Mouse (Mus musculus) stomach, embryonic 15.5 days (tissue): Measurements from ENCODE around the gene 1700010I14Rik. TPM values are rescaled to one million over a fixed set of nuclear protein-coding genes. Genes with fewer than 3 reads are reported as not detected.

Experiments
- ATAC-seq: fragments of 200-750 bp; cut with Nextera tagmentation; 2 replicates; pipeline ENCODE4 v1.8.0; 2017; ENCODE audit warnings: low read depth, moderate number of reproducible peaks, moderate TSS enrichment; ENCODE audit not compliant: insufficient read depth, low FRiP score
- H3K27ac ChIP-seq: fragments of 300-500 bp; sonication (generic); 2 replicates; pipeline ENCODE4 v1.5.1; 2015; ENCODE audit warnings: mild to moderate bottlenecking, inconsistent platforms
- H3K27me3 ChIP-seq: fragments of 300-500 bp; sonication (generic); replicated peaks from 2 replicates; pipeline ENCODE4 v1.6.1; 2015; ENCODE audit warnings: inconsistent platforms
- H3K36me3 ChIP-seq: fragments of 300-500 bp; sonication (generic); 2 replicates; pipeline ENCODE4 v1.6.1; 2015; ENCODE audit warnings: inconsistent platforms
- H3K4me1 ChIP-seq: fragments of 300-500 bp; sonication (generic); 2 replicates; pipeline ENCODE4 v1.6.1; 2015; ENCODE audit warnings: inconsistent platforms
- H3K4me2 ChIP-seq: fragments of 300-500 bp; sonication (generic); 2 replicates; pipeline ENCODE4 v1.6.1; 2015; ENCODE audit warnings: mild to moderate bottlenecking, inconsistent platforms
- H3K4me3 ChIP-seq: fragments of 300-500 bp; sonication (generic); replicated peaks from 2 replicates; pipeline ENCODE4 v1.5.1; 2015; ENCODE audit warnings: inconsistent platforms
- H3K9ac ChIP-seq: fragments of 300-500 bp; sonication (generic); 2 replicates; pipeline ENCODE4 v1.6.1; 2015; ENCODE audit warnings: inconsistent platforms
- H3K9me3 ChIP-seq: fragments of 300-500 bp; sonication (generic); 2 replicates; pipeline ENCODE4 v1.6.1; 2016; ENCODE audit warnings: inconsistent platforms
- WGBS: fragments of 180-500 bp; shearing (Covaris S2); methylation state at CpG from one replicate; pipeline ENCODE4 v1.1.7; 2015; 5-methylcytosine and 5-hydroxymethylcytosine counted together
- polyA plus RNA-seq: library from polyadenylated mRNA; unstranded; fragments of >200 nt; fragmentation: Nextera tagmentation; extraction: Ambion mirVana; gene quantifications from 2 replicates; pipeline ENCODE4 v1.2.1, GENCODE M21; 2015

Gene 1700010I14Rik
- 1.4 and 1.7 TPM in 2 replicates for polyA plus RNA-seq

DNA sequence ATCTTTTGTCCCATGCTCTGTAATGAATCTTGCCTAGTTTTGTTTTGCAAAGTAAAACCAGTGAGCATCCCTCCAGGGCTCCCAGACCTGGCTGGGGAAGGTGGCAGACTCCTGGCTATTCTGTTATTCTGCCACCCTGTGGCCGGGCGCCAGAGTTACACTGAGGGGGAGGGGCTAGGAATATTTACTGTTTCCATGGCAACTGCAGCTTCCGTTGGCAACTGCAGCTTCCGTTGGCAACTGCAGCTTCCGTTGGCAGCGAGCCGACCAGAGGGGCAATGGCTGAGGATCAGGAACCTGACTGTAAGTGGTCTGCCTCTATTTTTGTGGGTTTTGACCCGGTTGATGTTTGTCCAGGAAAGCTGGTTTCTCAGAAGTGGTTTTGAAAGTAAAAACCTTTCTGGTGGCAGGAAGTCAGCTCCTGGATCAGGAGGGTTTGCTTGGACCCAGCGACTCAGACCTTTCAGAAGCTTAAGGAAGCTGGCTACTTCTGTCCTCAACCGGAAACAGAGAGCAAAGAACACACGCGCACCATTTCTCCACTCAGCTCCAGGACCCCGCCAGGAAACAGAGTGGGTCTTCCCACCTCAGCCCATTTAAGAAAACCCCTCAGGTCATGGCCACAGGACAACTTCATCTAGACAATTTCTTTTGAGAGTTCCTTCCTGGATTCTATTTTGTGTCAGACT, at the start of gene 1700010I14Rik:
Gene 1700010I14Rik, plus strand, starts transcription at position 215 of the 689 bp plus-strand sequence.
- no peaks in the 10 kb centered on the region for H3K9me3 ChIP-seq
- no peaks in the 10 kb centered on the region for H3K27me3 ChIP-seq
- no peak within 1 kb of the TSS for H3K27ac ChIP-seq
- ATAC-seq, result no peak
- 2% methylated on average over 13 of the region's 13 CpGs for WGBS
- H3K4me1 ChIP-seq, result peaks cover 5% of the 10 kb centered on the region; the same call in 1 of the 2 replicates
- H3K4me2 ChIP-seq, result peak within 1 kb of the TSS; percentile 58
- peak within 1 kb of the TSS; percentile 39 for H3K4me3 ChIP-seq
- H3K9ac ChIP-seq, result no peak within 1 kb of the TSS; the same call in 1 of the 2 replicates
- H3K36me3 ChIP-seq, result no peaks in the 10 kb centered on the region

DNA sequence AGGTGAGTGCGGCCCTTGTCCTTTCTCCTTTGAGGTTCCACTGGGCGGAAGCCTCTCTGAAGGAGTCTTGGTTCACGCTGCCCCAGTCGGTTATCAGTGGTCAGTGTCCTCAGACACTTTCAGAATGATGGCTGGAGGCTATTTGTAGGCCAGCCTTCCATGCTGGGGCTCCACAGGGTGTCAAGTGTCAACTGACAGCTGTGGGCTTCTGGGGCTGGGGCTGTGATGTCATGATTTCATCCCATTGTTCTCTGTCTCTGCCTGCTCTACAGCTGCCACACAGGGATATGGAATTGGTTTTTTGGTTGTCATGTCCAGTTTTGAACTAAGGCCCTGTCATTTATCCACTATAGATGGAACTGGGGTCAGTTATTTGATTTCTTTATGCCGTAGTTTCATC, 36.5 kb upstream of the 1700010I14Rik start:
- no peak for ATAC-seq
- H3K4me1 ChIP-seq, result no peaks in the 10 kb centered on the region
- 78% methylated on average over 5 of the region's 5 CpGs for WGBS

DNA sequence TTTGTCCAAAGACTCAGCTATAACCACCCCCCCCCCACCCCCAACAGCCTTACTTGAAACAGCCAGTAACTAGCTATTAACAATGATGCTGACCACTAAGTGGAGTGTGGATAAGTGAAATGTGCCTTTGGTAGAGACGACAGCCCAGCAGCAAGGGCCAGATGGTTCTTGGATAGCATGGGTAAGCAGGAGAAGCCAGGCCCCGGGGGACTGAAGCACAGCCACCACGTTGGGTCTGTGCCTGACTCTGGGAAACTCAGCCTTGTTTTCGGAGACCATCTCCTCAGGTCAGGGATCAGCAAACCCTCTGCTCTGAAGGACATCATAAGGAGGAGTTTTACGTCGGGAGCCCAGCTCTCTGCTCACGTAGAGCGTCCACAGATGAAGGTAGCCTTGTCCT, 35.2 kb upstream of the 1700010I14Rik start:
- no peak overlapping the region for H3K4me3 ChIP-seq
- H3K9ac ChIP-seq, result no peak overlapping the region
- WGBS, result 87% methylated on average over 8 of the region's 8 CpGs
- H3K27ac ChIP-seq, result no peak overlapping the region
- H3K4me2 ChIP-seq, result no peak overlapping the region
- H3K4me1 ChIP-seq, result no peaks in the 10 kb centered on the region
- ATAC-seq, result no peak
- no peaks in the 10 kb centered on the region for H3K27me3 ChIP-seq
- H3K36me3 ChIP-seq, result no peaks in the 10 kb centered on the region
- no peaks in the 10 kb centered on the region for H3K9me3 ChIP-seq

More for the DNA sequence above, 36.5 kb upstream of the 1700010I14Rik start:
- Histone ChIP-seq H3K36me3 (no peaks in the 10 kb centered on the region), H3K4me2 (no peak overlapping the region), H3K9me3 (no peaks in the 10 kb centered on the region), H3K4me3 (no peak overlapping the region), H3K27me3 (no peaks in the 10 kb centered on the region), H3K9ac (no peak overlapping the region), H3K27ac (no peak overlapping the region)

DNA sequence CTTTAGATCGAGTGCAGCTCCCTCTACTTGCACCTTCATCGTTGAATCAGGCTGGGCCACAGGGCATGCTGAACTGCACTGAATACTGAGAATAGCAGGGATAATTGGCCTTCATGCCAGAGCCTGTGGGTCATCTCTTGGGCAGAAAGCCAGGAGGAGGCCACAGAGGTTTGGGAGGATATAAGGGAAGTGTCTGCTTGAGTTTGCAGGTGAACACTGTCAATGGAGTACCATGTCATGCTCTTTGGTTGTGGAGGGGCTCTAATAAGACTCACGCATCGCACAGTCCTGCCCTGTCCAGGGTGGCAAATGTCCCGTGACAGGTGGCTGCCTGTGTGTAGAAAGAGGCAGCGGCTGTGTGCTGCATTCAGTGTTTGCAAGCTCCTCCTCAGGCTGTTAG, 30.0 kb upstream of the 1700010I14Rik start:
- H3K4me1 ChIP-seq, result no peaks in the 10 kb centered on the region
- H3K36me3 ChIP-seq, result no peaks in the 10 kb centered on the region
- H3K4me3 ChIP-seq, result no peak overlapping the region
- ATAC-seq, result no peak
- H3K9ac ChIP-seq, result no peak overlapping the region
- no peak overlapping the region for H3K27ac ChIP-seq
- no peaks in the 10 kb centered on the region for H3K9me3 ChIP-seq
- 78% methylated on average over 6 of the region's 6 CpGs for WGBS
- H3K4me2 ChIP-seq, result no peak overlapping the region
- no peaks in the 10 kb centered on the region for H3K27me3 ChIP-seq

DNA sequence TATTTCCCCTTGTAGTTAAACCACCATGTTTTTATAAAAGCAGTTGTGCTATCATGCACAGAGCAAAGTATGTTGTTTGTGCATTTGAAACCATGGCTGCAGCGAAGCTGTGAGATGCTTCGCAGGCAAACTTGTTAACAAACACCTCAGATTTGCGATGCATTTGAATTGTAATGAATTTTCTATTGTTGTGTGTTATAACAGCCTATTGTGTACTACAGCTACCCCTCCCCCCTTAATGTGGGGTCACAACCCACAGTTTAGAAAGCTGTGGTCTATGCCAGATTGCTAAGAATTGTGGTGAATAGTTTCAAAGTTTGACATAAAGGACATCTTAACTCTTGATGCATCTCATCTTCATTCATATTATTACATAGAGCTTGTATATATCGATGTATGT, 27.7 kb upstream of the 1700010I14Rik start:
- no peak for ATAC-seq

DNA sequence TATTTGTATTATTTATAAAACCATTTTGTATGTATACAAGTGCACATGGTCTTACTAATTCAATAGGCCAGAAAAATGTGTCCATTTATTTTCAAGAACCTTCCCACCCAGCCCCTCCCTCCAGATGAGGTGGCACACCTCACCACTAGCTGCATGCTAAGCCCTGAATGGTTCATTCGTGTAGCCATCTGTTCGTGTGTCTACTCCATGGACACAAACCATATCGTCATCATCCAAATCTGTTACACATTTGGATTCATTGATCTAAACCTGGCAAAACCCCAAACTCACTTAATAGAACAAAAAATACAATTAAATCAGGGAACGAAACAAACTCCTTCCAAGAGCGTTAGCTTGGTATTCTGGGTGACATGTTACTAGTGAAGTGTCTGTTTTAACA, 27.0 kb upstream of the 1700010I14Rik start:
- Histone ChIP-seq H3K4me2 (no peak overlapping the region), H3K9me3 (no peaks in the 10 kb centered on the region), H3K27me3 (no peaks in the 10 kb centered on the region), H3K9ac (no peak overlapping the region), H3K4me1 (no peaks in the 10 kb centered on the region), H3K27ac (no peak overlapping the region), H3K4me3 (no peak overlapping the region), H3K36me3 (no peaks in the 10 kb centered on the region)
- no peak for ATAC-seq
- 81% methylated on average over 5 of the region's 5 CpGs for WGBS

More for the DNA sequence above, 27.7 kb upstream of the 1700010I14Rik start:
- Histone ChIP-seq H3K9ac (no peak overlapping the region), H3K36me3 (no peaks in the 10 kb centered on the region), H3K27me3 (no peaks in the 10 kb centered on the region), H3K4me3 (no peak overlapping the region), H3K27ac (no peak overlapping the region), H3K4me2 (no peak overlapping the region), H3K9me3 (no peaks in the 10 kb centered on the region), H3K4me1 (no peaks in the 10 kb centered on the region)
- WGBS, result 89% methylated on average over 4 of the region's 4 CpGs

DNA sequence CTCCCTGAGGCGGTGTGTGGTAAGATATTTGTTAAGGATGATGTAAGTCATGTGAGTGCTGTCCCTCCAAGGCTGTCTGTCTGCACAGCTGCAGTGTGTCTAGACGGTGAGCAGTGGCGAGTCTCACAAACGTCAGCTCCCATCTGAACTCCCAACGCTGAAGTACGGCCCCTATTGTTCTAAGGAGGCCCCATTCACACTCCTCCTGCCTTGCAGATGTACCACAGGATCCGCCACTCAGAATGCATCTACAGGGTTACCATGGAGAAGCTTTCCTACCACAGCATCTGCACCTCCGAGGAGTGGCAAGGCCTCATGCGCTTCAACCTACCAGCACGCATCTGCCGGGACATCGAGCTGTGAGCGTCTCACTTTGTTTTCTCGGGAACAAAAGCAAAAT, 26.5 kb upstream of the 1700010I14Rik start:
- Histone ChIP-seq H3K4me1 (no peaks in the 10 kb centered on the region), H3K4me2 (no peak overlapping the region), H3K4me3 (no peak overlapping the region), H3K9ac (no peak overlapping the region), H3K27ac (no peak overlapping the region), H3K9me3 (no peaks in the 10 kb centered on the region), H3K36me3 (no peaks in the 10 kb centered on the region), H3K27me3 (no peaks in the 10 kb centered on the region)
- 67% methylated on average over 14 of the region's 14 CpGs for WGBS
- no peak for ATAC-seq

DNA sequence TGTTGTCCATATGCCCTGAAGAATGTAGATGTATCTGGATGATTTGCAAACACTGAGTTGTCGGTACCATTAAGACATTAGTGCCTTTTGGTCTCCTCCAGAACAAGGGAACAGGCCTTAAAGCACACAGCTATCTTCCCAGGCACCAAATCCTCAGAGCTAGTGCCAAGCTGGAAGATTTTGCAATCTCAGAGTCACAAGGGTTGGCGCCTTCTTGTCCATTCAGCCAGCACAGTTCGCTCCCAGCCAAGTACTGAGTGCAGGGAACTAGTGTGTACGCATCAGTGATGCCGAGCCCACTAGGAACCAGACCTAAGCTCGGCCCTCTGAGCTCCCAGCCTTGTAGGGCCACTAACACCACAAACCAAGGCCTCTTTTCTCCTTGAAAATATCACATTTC, 23.0 kb upstream of the 1700010I14Rik start:
- Histone ChIP-seq H3K27me3 (no peaks in the 10 kb centered on the region), H3K4me2 (no peak overlapping the region), H3K36me3 (no peaks in the 10 kb centered on the region), H3K4me1 (no peaks in the 10 kb centered on the region), H3K27ac (no peak overlapping the region), H3K4me3 (no peak overlapping the region), H3K9me3 (no peaks in the 10 kb centered on the region), H3K9ac (no peak overlapping the region)
- WGBS, result 88% methylated on average over 6 of the region's 6 CpGs
- ATAC-seq, result no peak

DNA sequence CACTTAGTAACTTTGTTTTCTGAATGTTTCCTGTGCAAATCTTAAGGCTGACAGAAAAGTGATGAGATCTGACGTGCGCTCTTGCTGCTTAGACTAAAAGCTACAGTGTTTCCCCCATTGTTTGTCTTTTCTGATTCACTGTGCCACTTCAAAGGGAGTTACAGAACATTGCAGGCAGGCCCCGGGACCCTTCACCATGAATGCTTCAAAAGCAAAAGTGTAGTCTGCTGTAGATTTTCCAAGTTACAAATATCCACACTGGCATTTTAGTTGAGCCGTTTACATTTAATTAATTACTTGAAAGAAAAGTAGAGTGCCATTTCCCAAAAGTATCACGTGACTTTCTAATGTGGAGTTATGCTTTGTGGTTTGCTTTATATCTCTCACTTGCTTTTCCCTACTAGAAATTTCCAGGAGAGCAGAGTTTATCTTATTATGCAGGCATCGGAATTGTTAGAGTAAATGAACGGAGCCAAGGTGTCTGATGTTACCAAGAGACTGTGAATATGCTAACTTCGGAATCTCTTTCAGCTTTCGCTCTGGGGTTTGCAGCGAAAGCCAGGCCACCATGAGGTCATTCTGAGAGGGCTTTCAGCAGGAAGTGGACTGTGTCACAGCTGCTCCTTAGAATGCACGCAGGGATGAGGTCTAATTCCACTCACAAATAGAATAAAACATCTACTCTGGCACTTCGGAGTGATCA, 15.8 kb upstream of the 1700010I14Rik start:
- H3K4me3 ChIP-seq, result no peak overlapping the region
- no peak overlapping the region for H3K4me2 ChIP-seq
- H3K9ac ChIP-seq, result no peak overlapping the region
- no peaks in the 10 kb centered on the region for H3K27me3 ChIP-seq
- no peak for ATAC-seq
- WGBS, result 27% methylated on average over 12 of the region's 12 CpGs
- H3K9me3 ChIP-seq, result no peaks in the 10 kb centered on the region
- H3K36me3 ChIP-seq, result no peaks in the 10 kb centered on the region
- no peaks in the 10 kb centered on the region for H3K4me1 ChIP-seq
- H3K27ac ChIP-seq, result no peak overlapping the region

DNA sequence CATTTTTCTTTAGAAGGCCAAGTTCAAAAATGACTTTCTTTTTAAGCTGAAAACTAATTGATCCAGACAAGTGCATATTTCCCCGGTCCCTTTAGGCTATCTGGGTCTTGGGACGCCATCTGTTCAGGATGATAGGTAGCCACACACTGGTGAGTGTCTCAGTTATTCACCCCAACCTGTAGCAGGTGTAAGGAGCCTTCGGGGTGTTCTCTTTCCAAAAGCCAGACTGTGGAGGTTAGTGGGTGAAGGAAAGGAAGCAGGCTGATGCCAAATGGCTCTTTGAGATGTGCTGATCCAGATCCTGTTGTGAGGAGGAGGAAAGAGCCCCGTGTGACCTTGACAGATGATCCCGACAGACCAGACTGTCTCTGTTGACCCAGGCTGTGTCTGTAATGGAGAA, 14.8 kb upstream of the 1700010I14Rik start:
- no peaks in the 10 kb centered on the region for H3K4me1 ChIP-seq
- no peak overlapping the region for H3K4me3 ChIP-seq
- ATAC-seq, result no peak
- H3K36me3 ChIP-seq, result no peaks in the 10 kb centered on the region
- no peak overlapping the region for H3K27ac ChIP-seq
- no peaks in the 10 kb centered on the region for H3K27me3 ChIP-seq
- no peak overlapping the region for H3K9ac ChIP-seq
- 62% methylated on average over 5 of the region's 5 CpGs for WGBS
- no peaks in the 10 kb centered on the region for H3K9me3 ChIP-seq
- H3K4me2 ChIP-seq, result no peak overlapping the region

DNA sequence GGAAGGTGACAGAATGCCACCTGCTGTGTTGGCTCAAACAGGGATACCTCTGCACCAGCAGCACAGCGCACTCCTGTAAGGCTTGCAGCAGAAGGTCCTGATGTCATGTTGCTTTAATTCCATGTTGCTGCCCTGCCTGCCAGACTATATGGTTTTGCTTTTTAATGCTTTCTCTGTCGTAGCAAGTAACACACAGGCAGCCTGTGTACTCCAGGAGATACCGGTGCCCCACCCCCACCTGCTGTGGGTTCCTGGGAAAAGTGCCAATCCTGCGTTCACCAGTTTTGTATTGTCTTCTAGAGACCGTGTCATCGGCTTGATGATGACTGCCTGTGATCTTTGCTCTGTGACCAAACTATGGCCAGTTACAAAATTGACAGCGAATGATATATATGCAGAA, 13.7 kb upstream of the 1700010I14Rik start:
- Histone ChIP-seq H3K9ac (no peak overlapping the region), H3K4me1 (no peaks in the 10 kb centered on the region), H3K27me3 (no peaks in the 10 kb centered on the region), H3K4me2 (no peak overlapping the region), H3K4me3 (no peak overlapping the region), H3K27ac (no peak overlapping the region), H3K36me3 (no peaks in the 10 kb centered on the region), H3K9me3 (no peaks in the 10 kb centered on the region)
- 69% methylated on average over 7 of the region's 7 CpGs for WGBS
- no peak for ATAC-seq

DNA sequence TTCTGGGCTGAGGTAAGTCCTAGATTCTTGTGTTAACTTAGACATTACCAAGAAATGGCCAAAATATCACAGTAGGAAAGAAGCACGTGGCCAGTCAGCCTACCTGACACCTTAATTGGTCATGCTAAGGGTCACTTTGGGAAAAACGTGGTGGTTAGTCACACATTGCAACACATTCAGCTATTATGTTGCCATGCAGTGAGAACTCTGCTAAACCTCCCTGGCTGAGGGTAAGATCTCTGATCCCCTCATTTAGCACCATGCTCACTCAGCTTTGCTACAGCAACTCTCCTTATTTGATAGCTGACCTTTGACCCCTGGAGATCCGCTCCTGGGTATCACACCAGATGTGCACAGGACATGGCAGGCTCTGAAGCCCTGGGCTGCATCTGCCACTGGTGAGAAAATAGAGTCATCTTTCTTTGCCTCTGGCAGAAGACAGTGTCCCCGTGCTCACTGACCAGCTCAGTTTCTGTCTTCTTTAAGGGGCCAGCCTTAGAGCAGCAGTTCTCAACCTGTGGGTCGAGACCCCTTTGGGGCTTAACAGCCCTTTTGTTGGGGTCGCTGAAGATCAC, 13.2 kb upstream of the 1700010I14Rik start:
- Histone ChIP-seq H3K4me1 (no peaks in the 10 kb centered on the region), H3K36me3 (no peaks in the 10 kb centered on the region), H3K4me2 (no peak overlapping the region), H3K27me3 (no peaks in the 10 kb centered on the region), H3K9me3 (no peaks in the 10 kb centered on the region), H3K4me3 (no peak overlapping the region), H3K9ac (no peak overlapping the region), H3K27ac (no peak overlapping the region)
- no peak for ATAC-seq
- WGBS, result 59% methylated on average over 6 of the region's 6 CpGs
